Mouse (Mus musculus) heart, embryonic 16.5 days (tissue): ENCODE measurements around the gene Commd7. TPM values are rescaled to one million over a fixed set of nuclear protein-coding genes. Genes with fewer than 3 reads are reported as not detected.

Experiments
- ATAC-seq: fragments of 200-750 bp; cut with Nextera tagmentation; replicated peaks from 2 replicates; pipeline ENCODE4 v1.8.0; 2017; ENCODE audit warnings: moderate number of reproducible peaks; ENCODE audit not compliant: insufficient read depth, low FRiP score; ENCODE audit errors: extremely low read depth
- H3K27ac ChIP-seq: fragments of 300-500 bp; sonication (generic); 2 replicates; pipeline ENCODE4 v1.5.1; 2014; ENCODE audit warnings: mild to moderate bottlenecking, low read length, control low read depth, moderate library complexity
- H3K27me3 ChIP-seq: fragments of 300-500 bp; sonication (generic); 2 replicates; pipeline ENCODE4 v1.6.1; 2014; ENCODE audit warnings: low read length, mixed read lengths; ENCODE audit not compliant: control insufficient read depth, insufficient read depth
- H3K36me3 ChIP-seq: fragments of 300-500 bp; sonication (generic); 2 replicates; pipeline ENCODE4 v1.6.1; 2014; ENCODE audit not compliant: control insufficient read depth, insufficient read depth
- H3K4me1 ChIP-seq: fragments of 300-500 bp; sonication (generic); 2 replicates; pipeline ENCODE4 v1.6.1; 2014; ENCODE audit warnings: low read length, mixed read lengths; ENCODE audit not compliant: control insufficient read depth, insufficient read depth
- H3K4me2 ChIP-seq: fragments of 300-500 bp; sonication (generic); 2 replicates; pipeline ENCODE4 v1.6.1; 2014; ENCODE audit warnings: low read depth, mild to moderate bottlenecking, control low read depth, low read length
- H3K4me3 ChIP-seq: fragments of 300-500 bp; sonication (generic); 2 replicates; pipeline ENCODE4 v1.5.1; 2014; ENCODE audit warnings: mild to moderate bottlenecking, control low read depth, low read length
- H3K9ac ChIP-seq: fragments of 300-500 bp; sonication (generic); 2 replicates; pipeline ENCODE4 v1.6.1; 2014; ENCODE audit warnings: low read length, control low read depth
- H3K9me3 ChIP-seq: fragments of 300-500 bp; sonication (generic); replicated peaks from 2 replicates; pipeline ENCODE4 v1.6.1; 2016; ENCODE audit warnings: low read length; ENCODE audit not compliant: control insufficient read depth
- WGBS: fragments of 180-500 bp; shearing (Covaris S2); extraction: QIAGEN DNeasy Blood & Tissue Kit; methylation state at CpG from one replicate; pipeline ENCODE4 v1.1.7; 2014; 5-methylcytosine and 5-hydroxymethylcytosine counted together
- polyA plus RNA-seq: library from polyadenylated mRNA; unstranded; fragments of >200 nt; fragmentation: Nextera tagmentation; extraction: Ambion mirVana; gene quantifications from 2 replicates; pipeline ENCODE4 v1.2.1, GENCODE M21; 2015

Gene Commd7
- polyA plus RNA-seq, 1 experiment from 2014 or later: 57.3 TPM

GRCm38 (mm10) chr2:153600021-153600666 is 32.4 kb downstream of the Commd7 start:
- Histone ChIP-seq H3K27me3 (no peaks in the 10 kb centered on the region), H3K9ac (no peak overlapping the region), H3K4me3 (no peak overlapping the region), H3K4me1 (peaks cover 5% of the 10 kb centered on the region; the same call in 1 of the 2 replicates), H3K27ac (peak overlapping the region; percentile 14; the same call in 1 of the 2 replicates), H3K9me3 (no peaks in the 10 kb centered on the region), H3K4me2 (no peak overlapping the region), H3K36me3 (no peaks in the 10 kb centered on the region)
- 64% methylated on average over 6 of the region's 6 CpGs for WGBS
- peak; percentile 63 for ATAC-seq

GRCm38 (mm10) chr2:153597626-153598025 is 35.0 kb downstream of the Commd7 start:
- H3K4me3 ChIP-seq: no peak overlapping the region
- no peak overlapping the region for H3K4me2 ChIP-seq
- no peaks in the 10 kb centered on the region for H3K27me3 ChIP-seq
- no peaks in the 10 kb centered on the region for H3K36me3 ChIP-seq
- H3K27ac ChIP-seq: no peak overlapping the region
- no peaks in the 10 kb centered on the region for H3K9me3 ChIP-seq
- ATAC-seq: no peak
- H3K4me1 ChIP-seq: peaks cover 12% of the 10 kb centered on the region; the same call in 1 of the 2 replicates
- 67% methylated on average over 4 of the region's 4 CpGs for WGBS
- H3K9ac ChIP-seq: no peak overlapping the region

- no peaks in the 10 kb centered on the region for H3K36me3 ChIP-seq
- no peak overlapping the region for H3K27ac ChIP-seq
- no peaks in the 10 kb centered on the region for H3K27me3 ChIP-seq
- no peak overlapping the region for H3K4me3 ChIP-seq
- no peaks in the 10 kb centered on the region for H3K9me3 ChIP-seq
- 77% methylated on average over 3 of the region's 3 CpGs for WGBS
- H3K9ac ChIP-seq: no peak overlapping the region
- no peak overlapping the region for H3K4me2 ChIP-seq
- peaks cover 12% of the 10 kb centered on the region; the same call in 1 of the 2 replicates for H3K4me1 ChIP-seq
- ATAC-seq: no peak
Measured at GRCm38 (mm10) chr2:153597014-153597413, 35.6 kb downstream of the Commd7 start.

- Histone ChIP-seq H3K27ac (no peak overlapping the region), H3K9ac (no peak overlapping the region), H3K4me2 (no peak overlapping the region), H3K4me3 (no peak overlapping the region), H3K27me3 (no peaks in the 10 kb centered on the region), H3K4me1 (peaks cover 7% of the 10 kb centered on the region; the same call in 1 of the 2 replicates), H3K9me3 (no peaks in the 10 kb centered on the region), H3K36me3 (no peaks in the 10 kb centered on the region)
- WGBS: 64% methylated on average over 4 of the region's 4 CpGs
- ATAC-seq: no peak
Measured at GRCm38 (mm10) chr2:153594998-153595397, 37.6 kb downstream of the Commd7 start.

- H3K27me3 ChIP-seq: no peaks in the 10 kb centered on the region
- H3K4me3 ChIP-seq: no peak overlapping the region
- ATAC-seq: no peak
- 0 out of 2 replicates have a peak overlapping the region, but pooled peaks have one; percentile 21 for H3K9ac ChIP-seq
- H3K9me3 ChIP-seq: no peaks in the 10 kb centered on the region
- peaks cover 7% of the 10 kb centered on the region; the same call in 1 of the 2 replicates for H3K4me1 ChIP-seq
- H3K27ac ChIP-seq: peak overlapping the region; percentile 40
- no peak overlapping the region for H3K4me2 ChIP-seq
- WGBS: 39% methylated on average over 9 of the region's 9 CpGs
- H3K36me3 ChIP-seq: no peaks in the 10 kb centered on the region
Measured at GRCm38 (mm10) chr2:153593186-153593585, 39.4 kb downstream of the Commd7 start.

GRCm38 (mm10) chr2:153592056-153593014 is 40.2 kb downstream of the Commd7 start:
- no peaks in the 10 kb centered on the region for H3K36me3 ChIP-seq
- no peak for ATAC-seq
- no peak overlapping the region for H3K9ac ChIP-seq
- H3K4me3 ChIP-seq: no peak overlapping the region
- no peak overlapping the region for H3K27ac ChIP-seq
- no peaks in the 10 kb centered on the region for H3K9me3 ChIP-seq
- WGBS: 67% methylated on average over 8 of the region's 8 CpGs
- H3K27me3 ChIP-seq: no peaks in the 10 kb centered on the region
- H3K4me1 ChIP-seq: peaks cover 7% of the 10 kb centered on the region; the same call in 1 of the 2 replicates
- H3K4me2 ChIP-seq: no peak overlapping the region

GRCm38 (mm10) chr2:153586515-153587174 is 45.9 kb downstream of the Commd7 start:
- H3K27ac ChIP-seq: no peak overlapping the region
- H3K4me2 ChIP-seq: peak overlapping the region; percentile 65
- 10% methylated on average over 15 of the region's 15 CpGs for WGBS
- ATAC-seq: peak; percentile 75
- H3K4me3 ChIP-seq: peak overlapping the region; percentile 33
- peaks cover 3% of the 10 kb centered on the region; the same call in 1 of the 2 replicates for H3K4me1 ChIP-seq
- H3K36me3 ChIP-seq: no peaks in the 10 kb centered on the region
- H3K9me3 ChIP-seq: no peaks in the 10 kb centered on the region
- no peaks in the 10 kb centered on the region for H3K27me3 ChIP-seq
- H3K9ac ChIP-seq: peak overlapping the region; percentile 59; the same call in 1 of the 2 replicates

- H3K27ac ChIP-seq: no peak overlapping the region
- H3K9ac ChIP-seq: peak overlapping the region; percentile 59; the same call in 1 of the 2 replicates
- WGBS: 67% methylated on average over 6 of the region's 6 CpGs
- peak overlapping the region; percentile 65 for H3K4me2 ChIP-seq
- no peaks in the 10 kb centered on the region for H3K9me3 ChIP-seq
- H3K4me1 ChIP-seq: peaks cover 3% of the 10 kb centered on the region; the same call in 1 of the 2 replicates
- no peaks in the 10 kb centered on the region for H3K27me3 ChIP-seq
- no peak for ATAC-seq
- no peak overlapping the region for H3K4me3 ChIP-seq
- H3K36me3 ChIP-seq: no peaks in the 10 kb centered on the region
Measured at GRCm38 (mm10) chr2:153585981-153586380, 46.6 kb downstream of the Commd7 start.
